Mouse (Mus musculus): ENCODE data around the gene Ica1.

The Ica1 gene

GRCm38 (mm10) chr6:8647513-8648184, 130.6 kb downstream of the Ica1 start:
- peak; percentile 53 for DNase-seq (ENCODE audit: low read depth, low spot score)

GRCm38 (mm10) chr6:8645708-8646107, 132.6 kb downstream of the Ica1 start:
- DNase-seq (ENCODE audit: low read depth, low spot score): peak; percentile 75

GRCm38 (mm10) chr6:8644703-8645102, 133.6 kb downstream of the Ica1 start:
- DNase-seq (ENCODE audit: low read depth, low spot score): peak; percentile 86

- no peak for DNase-seq (ENCODE audit: low read depth, low spot score)
Measured at GRCm38 (mm10) chr6:8640863-8641262, 137.4 kb downstream of the Ica1 start.

DNA sequence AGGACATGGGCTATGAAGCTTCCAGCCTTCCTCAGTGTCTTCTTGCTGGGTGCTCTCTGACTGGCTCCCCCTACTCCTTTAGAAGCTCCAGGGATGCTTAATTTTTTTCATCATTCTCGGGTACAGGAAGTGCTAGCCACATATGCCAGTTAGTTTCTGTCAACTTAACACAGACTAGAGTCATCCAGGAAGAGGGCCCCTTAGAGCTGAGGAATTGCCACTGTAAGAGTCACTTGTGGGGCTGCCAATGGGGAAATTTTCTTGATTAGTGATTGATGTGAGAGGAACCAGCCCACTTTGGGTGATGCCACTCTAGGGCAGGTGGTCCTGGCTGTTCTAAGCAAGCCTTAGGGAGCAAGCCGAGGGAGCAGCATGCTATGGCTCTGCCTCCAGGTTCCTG, 138.8 kb downstream of the Ica1 start:
- DNase-seq (ENCODE audit: low read depth, low spot score): no peak

DNA sequence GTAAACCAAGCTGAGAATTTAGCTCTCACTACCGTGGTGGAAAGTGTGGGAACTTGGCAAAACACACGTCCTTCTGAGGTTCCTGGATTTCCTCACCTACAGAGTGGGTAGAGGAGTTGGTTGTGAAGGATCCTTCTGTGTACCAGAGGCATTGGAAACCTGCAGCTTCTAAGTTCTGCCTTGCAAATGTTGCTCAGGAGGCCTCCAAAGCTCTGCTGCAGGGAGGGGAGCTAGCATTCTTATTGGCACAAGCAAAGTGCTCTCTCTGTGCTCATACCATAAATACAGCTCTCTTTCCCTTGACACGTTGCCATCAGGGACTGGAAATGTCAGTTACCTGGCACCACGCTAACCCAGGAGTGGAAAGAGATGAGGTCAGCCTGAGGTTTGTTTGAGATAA, 139.4 kb downstream of the Ica1 start:
- peak; percentile 74 for DNase-seq (ENCODE audit: low read depth, low spot score)

GRCm38 (mm10) chr6:8638122-8638521, 140.2 kb downstream of the Ica1 start:
- DNase-seq (ENCODE audit: low read depth, low spot score): peak; percentile 83

DNA sequence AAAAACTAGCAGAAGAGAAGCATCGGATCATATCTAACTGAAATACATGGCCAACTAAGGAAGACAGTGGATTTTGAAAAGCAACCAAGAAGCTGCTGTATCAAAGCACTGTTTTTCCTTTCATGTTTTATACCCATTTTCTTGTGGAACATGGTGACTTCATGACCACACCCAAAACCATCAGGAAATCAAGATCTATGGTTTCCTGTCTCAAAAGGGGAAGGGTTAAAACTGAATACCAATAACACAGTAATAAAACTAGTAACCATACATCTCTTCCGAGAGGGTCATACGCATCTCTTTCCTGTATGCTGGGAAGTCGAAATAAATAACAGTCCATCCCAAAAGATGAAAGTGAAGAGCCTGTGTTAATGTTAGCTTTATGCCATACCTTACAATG, 145.6 kb downstream of the Ica1 start:
- no peak for DNase-seq (ENCODE audit: low read depth, low spot score)

GRCm38 (mm10) chr6:8631986-8632632, 146.2 kb downstream of the Ica1 start:
- no peak for DNase-seq (ENCODE audit: low read depth, low spot score)

- no peak for DNase-seq (ENCODE audit: low read depth, low spot score)
Measured at GRCm38 (mm10) chr6:8631362-8631761, 146.9 kb downstream of the Ica1 start.

DNA sequence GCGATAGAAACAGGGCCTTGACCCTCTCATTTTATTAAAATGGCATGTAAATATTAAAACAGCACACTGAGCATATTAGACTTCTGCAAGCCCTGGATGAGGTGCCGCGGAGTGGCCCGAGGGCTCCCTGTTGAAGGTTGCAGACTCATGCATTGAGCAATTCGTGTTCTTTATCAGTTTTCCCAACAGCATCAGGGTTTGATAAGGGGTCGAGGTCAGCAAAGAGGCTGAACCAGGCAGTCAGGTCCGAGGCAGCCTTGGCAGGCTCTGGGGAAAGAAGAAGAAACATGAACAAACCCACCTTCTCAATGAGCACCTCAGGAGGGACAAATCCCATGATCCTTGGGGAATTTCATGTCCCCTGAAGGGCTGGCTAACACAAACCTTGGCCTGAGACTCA, 147.8 kb downstream of the Ica1 start:
- DNase-seq (ENCODE audit: low read depth, low spot score): no peak

DNA sequence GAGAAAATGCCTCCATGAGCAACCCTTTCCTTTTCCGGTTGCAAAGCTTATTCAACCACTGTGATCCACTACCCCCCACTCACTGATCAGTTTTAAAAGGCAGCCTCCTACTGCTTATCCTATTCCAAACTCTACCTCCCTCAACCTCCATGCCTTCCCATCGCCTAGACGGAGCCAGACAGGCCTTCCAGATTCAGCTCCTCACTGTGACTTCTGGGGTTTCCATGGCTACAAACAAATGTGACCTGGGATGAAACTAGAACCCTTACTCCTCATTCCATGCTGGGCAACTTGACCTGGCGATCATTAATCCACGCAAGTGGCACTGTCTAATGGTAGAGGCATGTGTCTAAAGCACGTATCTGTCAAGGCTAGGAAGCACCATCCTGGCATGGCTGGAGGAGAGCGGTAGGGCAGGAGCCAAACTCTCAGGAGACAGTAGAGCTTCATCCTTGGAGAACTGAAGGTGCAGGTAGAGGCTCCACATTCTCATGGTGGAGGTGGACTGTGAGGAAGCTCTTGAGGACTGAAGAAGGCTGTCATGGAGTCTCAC, 149.5 kb downstream of the Ica1 start:
- DNase-seq (ENCODE audit: low read depth, low spot score): no peak

DNA sequence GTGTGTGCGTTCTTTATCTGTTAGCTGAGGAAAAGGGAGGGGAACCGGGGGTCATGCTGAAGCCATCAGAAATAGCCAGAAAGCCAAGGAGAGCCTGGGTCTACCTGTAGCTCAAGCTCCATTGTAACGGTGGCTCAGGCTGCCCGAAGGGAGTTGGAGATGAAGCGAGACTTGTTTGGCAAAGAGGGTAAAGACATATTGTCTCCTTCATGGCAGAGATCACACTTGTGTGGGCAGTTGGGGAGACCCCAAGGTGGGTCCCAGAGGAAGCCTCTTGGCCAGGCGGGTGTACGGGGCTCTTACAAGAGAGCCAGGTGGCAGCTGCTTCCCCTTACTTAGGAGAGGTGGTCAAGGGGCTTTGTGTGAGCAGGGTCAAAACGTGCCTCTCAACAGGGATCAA, 150.1 kb downstream of the Ica1 start:
- DNase-seq (ENCODE audit: low read depth, low spot score): no peak

DNA sequence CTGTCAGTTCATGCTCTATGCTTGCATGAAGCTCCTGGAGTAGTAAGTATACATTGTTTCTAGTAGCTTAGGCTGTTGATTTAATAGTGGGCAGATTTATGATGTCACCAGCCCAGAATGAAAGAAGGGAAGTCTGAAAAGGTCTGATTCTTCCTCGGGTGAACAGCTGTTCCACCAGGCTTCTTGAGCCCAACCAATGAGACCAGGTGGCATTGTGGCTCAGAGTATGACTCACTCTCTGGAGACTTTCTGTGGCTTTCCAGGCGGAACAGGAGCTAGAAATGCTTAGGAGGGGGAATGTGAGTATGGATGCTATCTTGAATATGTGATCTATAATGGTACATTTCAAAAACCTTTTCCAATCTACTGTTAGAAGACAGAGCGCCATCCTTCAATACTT, 155.2 kb downstream of the Ica1 start:
- DNase-seq (ENCODE audit: low read depth, low spot score): peak; percentile 89

- peak; percentile 92 for DNase-seq (ENCODE audit: low read depth, low spot score)
Measured at GRCm38 (mm10) chr6:8619582-8620350, 158.5 kb downstream of the Ica1 start.

DNA sequence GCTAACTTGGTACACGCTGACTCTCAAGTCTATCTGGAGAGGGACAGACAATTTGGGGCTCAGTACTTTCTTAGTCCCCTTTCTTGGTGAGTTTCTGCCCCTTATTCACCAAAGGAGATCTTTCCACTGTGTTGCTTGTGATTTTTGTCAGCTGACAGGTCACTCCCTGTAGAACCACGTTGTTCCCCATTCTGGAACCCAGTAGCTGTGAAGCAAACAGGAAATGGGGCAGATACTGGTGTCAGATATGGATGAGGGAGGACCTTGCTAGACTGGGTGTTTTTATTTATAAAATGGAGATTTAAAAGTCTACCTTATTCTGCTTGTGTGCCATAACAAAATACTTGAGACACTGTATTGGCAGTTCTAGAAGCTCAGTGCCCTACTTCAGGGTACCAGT, 160.9 kb downstream of the Ica1 start:
- DNase-seq (ENCODE audit: low read depth, low spot score): no peak

DNA sequence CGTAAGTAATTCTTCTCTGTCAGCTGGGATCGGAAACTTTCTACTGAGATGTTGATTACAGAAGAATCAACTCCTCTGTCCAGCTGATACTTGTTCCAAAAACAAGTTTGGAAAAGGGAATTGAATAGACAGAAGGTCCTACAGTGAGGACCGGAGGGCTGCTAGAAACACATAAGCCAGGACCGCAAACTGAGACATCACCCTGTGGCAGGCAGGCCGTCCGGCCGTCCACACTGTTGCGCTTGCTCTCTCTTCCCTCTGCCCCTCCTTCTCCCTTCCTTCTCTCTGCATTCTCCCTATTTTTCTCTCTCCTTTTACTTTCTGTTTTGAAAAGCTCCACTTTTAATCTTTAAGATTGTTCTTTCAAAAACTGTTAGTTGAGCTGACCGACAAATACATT, 186.6 kb downstream of the Ica1 start:
- DNase-seq (ENCODE audit: low read depth, low spot score): peak; percentile 9

GRCm38 (mm10) chr6:8583892-8584291, 194.4 kb downstream of the Ica1 start:
- DNase-seq (ENCODE audit: low read depth, low spot score): peak; percentile 30

DNA sequence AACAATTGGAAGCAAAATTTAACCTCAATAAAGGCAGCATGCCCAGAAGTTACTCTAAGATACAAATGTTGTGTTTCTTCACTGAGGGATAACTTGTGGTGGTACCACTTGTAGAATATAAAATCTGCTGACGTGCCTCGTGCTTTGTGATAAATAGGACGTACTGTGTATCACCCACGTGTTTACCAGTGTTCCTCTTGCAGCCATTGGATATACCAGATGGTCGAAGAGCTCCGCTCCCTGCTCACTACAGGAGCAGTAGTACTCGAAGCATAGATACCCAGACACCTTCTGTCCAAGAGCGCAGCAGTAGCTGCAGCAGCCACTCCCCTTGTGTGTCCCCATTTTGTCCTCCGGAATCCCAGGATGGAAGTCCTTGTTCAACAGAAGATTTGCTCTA, 195.9 kb downstream of the Ica1 start:
- DNase-seq (ENCODE audit: low read depth, low spot score): peak; percentile 11
